Mouse (Mus musculus): ENCODE measurements at regions not wholly inside any gene's neighbourhood (a gene's known extent, or its start where the extent isn't known, plus 50 kb on each side); places are given as distances from the start of the nearest gene placed in this dataset.
"Not testable (repeated sequence)": the region's sequence is repeated elsewhere in the genome, so short reads cannot be mapped to it uniquely, and the experiment has no call there.

- no peak overlapping the region for H3K27ac ChIP-seq
- 81% methylated on average over 8 of the region's 8 CpGs for WGBS
- no peak overlapping the region for H3K4me3 ChIP-seq (replicated peaks; ENCODE audit: low read depth, low read length)
- no peak for DNase-seq (ENCODE audit: low spot score)
- no peaks in the 10 kb centered on the region for H3K9me3 ChIP-seq (replicated peaks; ENCODE audit: low read length)
- H3K27me3 ChIP-seq (ENCODE audit: insufficient read depth, low read length), result no peaks in the 10 kb centered on the region
- no peak overlapping the region for H3K9ac ChIP-seq (ENCODE audit: low read depth, low read length)
- H3K36me3 ChIP-seq (ENCODE audit: insufficient read depth, low read length), result no peaks in the 10 kb centered on the region
- no peak for TF ChIP-seq CTCF (IDR thresholded peaks at IDR 0.05; ENCODE audit: low read depth)
- H3K4me1 ChIP-seq (replicated peaks; ENCODE audit: insufficient read depth, low read length), result 0 out of 2 replicates have a peak, but pooled peaks cover 3% of the 10 kb centered on the region
- no peak overlapping the region for H3K4me2 ChIP-seq (ENCODE audit: low read length)
- ATAC-seq (replicated peaks; ENCODE audit: low FRiP score, low read depth), result no peak
Measured at GRCm38 (mm10) chr5:148688501-148688900, 135.9 kb upstream of the Ubl3 start.

- Histone ChIP-seq H3K4me2 (ENCODE audit: low read length) (no peak overlapping the region), H3K4me3 (replicated peaks; ENCODE audit: low read depth, low read length) (no peak overlapping the region), H3K9ac (ENCODE audit: low read depth, low read length) (no peak overlapping the region), H3K4me1 (replicated peaks; ENCODE audit: insufficient read depth, low read length) (0 out of 2 replicates have a peak, but pooled peaks cover 3% of the 10 kb centered on the region), H3K9me3 (replicated peaks; ENCODE audit: low read length) (no peaks in the 10 kb centered on the region), H3K36me3 (ENCODE audit: insufficient read depth, low read length) (no peaks in the 10 kb centered on the region), H3K27me3 (ENCODE audit: insufficient read depth, low read length) (no peaks in the 10 kb centered on the region), H3K27ac (no peak overlapping the region)
- TF ChIP-seq CTCF (IDR thresholded peaks at IDR 0.05; ENCODE audit: low read depth), result no peak
- ATAC-seq (replicated peaks; ENCODE audit: low FRiP score, low read depth) (no peak), DNase-seq (ENCODE audit: low spot score) (no peak)
- WGBS, result 62% methylated on average over 3 of the region's 3 CpGs
Measured at GRCm38 (mm10) chr5:148687827-148688226, 135.2 kb upstream of the Ubl3 start.

GRCm38 (mm10) chr5:148684216-148684615 is 131.6 kb upstream of the Ubl3 start:
- H3K36me3 ChIP-seq (ENCODE audit: insufficient read depth, low read length), result no peaks in the 10 kb centered on the region
- no peaks in the 10 kb centered on the region for H3K4me1 ChIP-seq (replicated peaks; ENCODE audit: insufficient read depth, low read length)
- 61% methylated on average over 11 of the region's 11 CpGs for whole genome bisulfite sequencing
- H3K4me3 ChIP-seq (replicated peaks; ENCODE audit: low read depth, low read length), result no peak overlapping the region
- DNase-seq (ENCODE audit: low spot score), result no peak
- H3K9me3 ChIP-seq (replicated peaks; ENCODE audit: low read length), result no peaks in the 10 kb centered on the region
- H3K4me2 ChIP-seq (ENCODE audit: low read length), result no peak overlapping the region
- no peaks in the 10 kb centered on the region for H3K27me3 ChIP-seq (ENCODE audit: insufficient read depth, low read length)
- H3K9ac ChIP-seq (ENCODE audit: low read depth, low read length), result no peak overlapping the region
- no peak for TF ChIP-seq CTCF (IDR thresholded peaks at IDR 0.05; ENCODE audit: low read depth)
- no peak overlapping the region for H3K27ac ChIP-seq
- no peak for ATAC-seq (replicated peaks; ENCODE audit: low FRiP score, low read depth)

- 94% methylated on average over 6 of the region's 6 CpGs for WGBS
- peak; percentile 18; the same call in 1 of the 2 replicates for TF ChIP-seq CTCF (IDR thresholded peaks at IDR 0.05; ENCODE audit: low read depth)
Measured at GRCm38 (mm10) chr5:148682553-148682952, 130.0 kb upstream of the Ubl3 start.

GRCm38 (mm10) chr5:148680341-148680740 is 127.8 kb upstream of the Ubl3 start:
- Histone ChIP-seq H3K27me3 (ENCODE audit: insufficient read depth, low read length) (no peaks in the 10 kb centered on the region), H3K9ac (ENCODE audit: low read depth, low read length) (no peak overlapping the region), H3K36me3 (ENCODE audit: insufficient read depth, low read length) (no peaks in the 10 kb centered on the region), H3K9me3 (replicated peaks; ENCODE audit: low read length) (no peaks in the 10 kb centered on the region), H3K27ac (no peak overlapping the region), H3K4me2 (ENCODE audit: low read length) (no peak overlapping the region), H3K4me1 (replicated peaks; ENCODE audit: insufficient read depth, low read length) (no peaks in the 10 kb centered on the region), H3K4me3 (replicated peaks; ENCODE audit: low read depth, low read length) (no peak overlapping the region)
- 96% methylated on average over 5 of the region's 5 CpGs for WGBS
- no peak for DNase-seq (ENCODE audit: low spot score)
- no peak for TF ChIP-seq CTCF (IDR thresholded peaks at IDR 0.05; ENCODE audit: low read depth)
- no peak for ATAC-seq (replicated peaks; ENCODE audit: low FRiP score, low read depth)

More at GRCm38 (mm10) chr5:148682553-148682952, 130.0 kb upstream of the Ubl3 start:
- H3K9me3 ChIP-seq (replicated peaks; ENCODE audit: low read length), result no peaks in the 10 kb centered on the region
- DNase-seq (ENCODE audit: low spot score) (no peak), ATAC-seq (replicated peaks; ENCODE audit: low FRiP score, low read depth) (no peak)
- H3K4me3 ChIP-seq (replicated peaks; ENCODE audit: low read depth, low read length), result no peak overlapping the region
- H3K27ac ChIP-seq, result no peak overlapping the region
- H3K4me1 ChIP-seq (replicated peaks; ENCODE audit: insufficient read depth, low read length), result no peaks in the 10 kb centered on the region
- no peak overlapping the region for H3K4me2 ChIP-seq (ENCODE audit: low read length)
- no peak overlapping the region for H3K9ac ChIP-seq (ENCODE audit: low read depth, low read length)
- H3K36me3 ChIP-seq (ENCODE audit: insufficient read depth, low read length), result no peaks in the 10 kb centered on the region
- no peaks in the 10 kb centered on the region for H3K27me3 ChIP-seq (ENCODE audit: insufficient read depth, low read length)

GRCm38 (mm10) chr5:148679586-148679985 is 127.0 kb upstream of the Ubl3 start:
- ATAC-seq (replicated peaks; ENCODE audit: low FRiP score, low read depth) (no peak), DNase-seq (ENCODE audit: low spot score) (no peak)
- Histone ChIP-seq H3K9ac (ENCODE audit: low read depth, low read length) (no peak overlapping the region), H3K4me1 (replicated peaks; ENCODE audit: insufficient read depth, low read length) (no peaks in the 10 kb centered on the region), H3K4me3 (replicated peaks; ENCODE audit: low read depth, low read length) (no peak overlapping the region), H3K9me3 (replicated peaks; ENCODE audit: low read length) (no peaks in the 10 kb centered on the region), H3K27ac (no peak overlapping the region), H3K36me3 (ENCODE audit: insufficient read depth, low read length) (no peaks in the 10 kb centered on the region), H3K27me3 (ENCODE audit: insufficient read depth, low read length) (no peaks in the 10 kb centered on the region), H3K4me2 (ENCODE audit: low read length) (no peak overlapping the region)
- WGBS, result 75% methylated on average over 4 of the region's 4 CpGs
- no peak for TF ChIP-seq CTCF (IDR thresholded peaks at IDR 0.05; ENCODE audit: low read depth)

- H3K4me3 ChIP-seq (replicated peaks; ENCODE audit: low read depth, low read length); H3K36me3 ChIP-seq (ENCODE audit: insufficient read depth, low read length); H3K4me2 ChIP-seq (ENCODE audit: low read length); DNase-seq (ENCODE audit: low spot score); H3K27ac ChIP-seq; H3K9ac ChIP-seq (ENCODE audit: low read depth, low read length); H3K4me1 ChIP-seq (replicated peaks; ENCODE audit: insufficient read depth, low read length); ATAC-seq (replicated peaks; ENCODE audit: low FRiP score, low read depth); H3K27me3 ChIP-seq (ENCODE audit: insufficient read depth, low read length); H3K9me3 ChIP-seq (replicated peaks; ENCODE audit: low read length): not testable (repeated sequence)
- WGBS, result 96% methylated on average over 12 of the region's 12 CpGs
Measured at GRCm38 (mm10) chr5:148678285-148678937, 125.8 kb upstream of the Ubl3 start.
